Mouse (Mus musculus) neural tube, embryonic 14.5 days (tissue): ENCODE data around the gene Traf7. TPM values are rescaled to one million over a fixed set of nuclear protein-coding genes. Genes with fewer than 3 reads are reported as not detected.

ENCODE experiments used
- polyA plus RNA-seq: library from polyadenylated mRNA; unstranded; fragments of >200 nt; fragmentation: Nextera tagmentation; extraction: Ambion mirVana; gene quantifications from 2 replicates; pipeline ENCODE4 v1.2.1, GENCODE M21; 2014

The Traf7 gene
- polyA plus RNA-seq, 1 experiment from 2014 or later: 76.6 TPM

Other genes with a start within 250 kb of the Traf7 start
- 0.68 and 0.87 TPM in 2 replicates for gene Abca17, start 176.9 kb downstream of the Traf7 start, polyA plus RNA-seq
- gene Abca3, start 176.0 kb downstream of the Traf7 start, polyA plus RNA-seq: 33.0 and 37.1 TPM in 2 replicates
- gene Rnps1, start 113.4 kb downstream of the Traf7 start, polyA plus RNA-seq: 285 and 287 TPM in 2 replicates
- gene Eci1, start 101.3 kb downstream of the Traf7 start, polyA plus RNA-seq: 44.2 and 49.9 TPM in 2 replicates
- 6.5 and 7.5 TPM in 2 replicates for gene Dnase1l2, start 84.8 kb downstream of the Traf7 start, polyA plus RNA-seq
- gene E4f1, start 57.6 kb downstream of the Traf7 start, polyA plus RNA-seq: 34.6 and 36.9 TPM in 2 replicates
- 73.3 and 75.4 TPM in 2 replicates for gene Pgp, start 57.5 kb downstream of the Traf7 start, polyA plus RNA-seq
- gene Bricd5, start 54.1 kb downstream of the Traf7 start, polyA plus RNA-seq: 0.68 TPM in 1 of 2 replicates, not detected in the other
- gene Mlst8, start 48.9 kb downstream of the Traf7 start, polyA plus RNA-seq: 36.2 and 38.0 TPM in 2 replicates
- gene Caskin1, start 39.3 kb downstream of the Traf7 start, polyA plus RNA-seq: 44.9 and 52.2 TPM in 2 replicates
- 1.8 and 5.7 TPM in 2 replicates for gene Rab26, start 6.3 kb upstream of the Traf7 start, polyA plus RNA-seq
- gene Pkd1, start 21.9 kb upstream of the Traf7 start, polyA plus RNA-seq: 30.8 and 37.5 TPM in 2 replicates
- 74.7 and 87.7 TPM in 2 replicates for gene Tsc2, start 104.7 kb upstream of the Traf7 start, polyA plus RNA-seq
- 6.8 and 7.3 TPM in 2 replicates for gene Nthl1, start 104.7 kb upstream of the Traf7 start, polyA plus RNA-seq
- 49.3 and 52.6 TPM in 2 replicates for gene Slc9a3r2, start 122.4 kb upstream of the Traf7 start, polyA plus RNA-seq
- gene Npw, start 130.5 kb upstream of the Traf7 start, polyA plus RNA-seq: not detected in 2 replicates
- gene Zfp598, start 141.7 kb upstream of the Traf7 start, polyA plus RNA-seq: 22.6 and 24.5 TPM in 2 replicates
- 154 and 196 TPM in 2 replicates for gene Syngr3, start 162.0 kb upstream of the Traf7 start, polyA plus RNA-seq
- gene Gfer, start 168.2 kb upstream of the Traf7 start, polyA plus RNA-seq: 37.0 and 40.1 TPM in 2 replicates
- gene Noxo1, start 168.3 kb upstream of the Traf7 start, polyA plus RNA-seq: 1.3 and 3.3 TPM in 2 replicates
- 59.9 and 70.1 TPM in 2 replicates for gene Tbl3, start 179.7 kb upstream of the Traf7 start, polyA plus RNA-seq
- gene Rnf151, start 190.1 kb upstream of the Traf7 start, polyA plus RNA-seq: not detected in 2 replicates
- 742 and 744 TPM in 2 replicates for gene Rps2, start 190.2 kb upstream of the Traf7 start, polyA plus RNA-seq
- gene Ndufb10, start 196.5 kb upstream of the Traf7 start, polyA plus RNA-seq: 296 and 349 TPM in 2 replicates
- gene Rpl3l, start 199.9 kb upstream of the Traf7 start, polyA plus RNA-seq: 0.20 TPM in 1 of 2 replicates, not detected in the other
- 21.5 and 27.7 TPM in 2 replicates for gene Msrb1, start 208.7 kb upstream of the Traf7 start, polyA plus RNA-seq
- 0.48 TPM in 1 of 2 replicates, not detected in the other for gene Hs3st6, start 225.1 kb upstream of the Traf7 start, polyA plus RNA-seq